Mouse (Mus musculus) midbrain, embryonic 16.5 days (tissue): ENCODE results near the gene Pak3. TPM values are rescaled to one million over a fixed set of nuclear protein-coding genes. Genes with fewer than 3 reads are reported as not detected.

Source experiments
- microRNA-seq: library from miRNA; unstranded; fragments of <30 nt; microRNA quantifications from one replicate; pipeline ENCODE4, GENCODE M21; 2017
- polyA plus RNA-seq: library from polyadenylated mRNA; unstranded; fragments of >200 nt; fragmentation: Nextera tagmentation; extraction: Ambion mirVana; gene quantifications from 2 replicates; pipeline ENCODE4 v1.2.1, GENCODE M21; 2015

Pak3 gene
- polyA plus RNA-seq, 1 experiment from 2014 or later, result 294 TPM

Small RNA genes lying within 50 kb of the gene (microRNA-seq; reads per million reads assigned to microRNA genes)
- not detected for gene Gm47298

Other genes starting within 250 kb of the Pak3 start
- 2.1 and 3.3 TPM in 2 replicates for gene Chrdl1, start 124.3 kb upstream of the Pak3 start, polyA plus RNA-seq